Mouse (Mus musculus) kidney, postnatal 0 days (tissue): ENCODE results near the gene Naaa. TPM values are rescaled to one million over a fixed set of nuclear protein-coding genes. Genes with fewer than 3 reads are reported as not detected.
A peak's percentile ranks its signal among the peaks of the same experiment; 100 is the strongest.

Experiments
- ATAC-seq: fragments of 200-750 bp; cut with Nextera tagmentation; replicated peaks from 2 replicates; pipeline ENCODE4 v1.8.0; 2017; ENCODE audit warnings: low read depth, moderate number of reproducible peaks, moderate TSS enrichment, moderate library complexity; ENCODE audit not compliant: low FRiP score
- DNase-seq: peaks from one replicate; pipeline ENCODE4 v3.0.0-alpha.2; 2016; ENCODE audit warnings: low spot score
- H3K27ac ChIP-seq: fragments of 300-500 bp; sonication (generic); 2 replicates; pipeline ENCODE4 v1.5.1; 2014; ENCODE audit warnings: mild to moderate bottlenecking
- H3K27me3 ChIP-seq: fragments of 300-500 bp; sonication (generic); 2 replicates; pipeline ENCODE4 v1.6.1; 2014; ENCODE audit warnings: low read length, mixed read lengths; ENCODE audit not compliant: insufficient read depth
- H3K36me3 ChIP-seq: fragments of 300-500 bp; sonication (generic); 2 replicates; pipeline ENCODE4 v1.6.1; 2014; ENCODE audit warnings: low read length, mixed read lengths; ENCODE audit not compliant: insufficient read depth
- H3K4me1 ChIP-seq: fragments of 300-500 bp; sonication (generic); replicated peaks from 2 replicates; pipeline ENCODE4 v1.6.1; 2014; ENCODE audit warnings: antibody characterized with exemption, low read length, mixed read lengths; ENCODE audit not compliant: insufficient read depth
- H3K4me2 ChIP-seq: fragments of 300-500 bp; sonication (generic); 2 replicates; pipeline ENCODE4 v1.6.1; 2014; ENCODE audit warnings: mild to moderate bottlenecking, low read length, moderate library complexity, mixed read lengths
- H3K4me3 ChIP-seq: fragments of 300-500 bp; sonication (generic); replicated peaks from 2 replicates; pipeline ENCODE4 v1.5.1; 2014; ENCODE audit warnings: low read depth, low read length
- H3K9ac ChIP-seq: fragments of 300-500 bp; sonication (generic); 2 replicates; pipeline ENCODE4 v1.6.1; 2014; ENCODE audit warnings: low read depth, low read length
- H3K9me3 ChIP-seq: fragments of 300-500 bp; sonication (generic); replicated peaks from 2 replicates; pipeline ENCODE4 v1.6.1; 2016; ENCODE audit warnings: low read length, inconsistent platforms, mixed read lengths
- CTCF ChIP-seq: IDR thresholded peaks from 2 replicates; pipeline ENCODE4 v1.5.1; 2016; ENCODE audit warnings: antibody characterized with exemption, low read depth, mild to moderate bottlenecking, moderate library complexity
- WGBS: fragments of 180-500 bp; shearing (Covaris S2); extraction: QIAGEN DNeasy Blood & Tissue Kit; methylation state at CpG from one replicate; pipeline ENCODE4 v1.1.7; 2014; 5-methylcytosine and 5-hydroxymethylcytosine counted together
- polyA plus RNA-seq: library from polyadenylated mRNA; unstranded; fragments of >200 nt; fragmentation: Nextera tagmentation; extraction: Ambion mirVana; gene quantifications from 2 replicates; pipeline ENCODE4 v1.2.1, GENCODE M21; 2015

The Naaa gene
- polyA plus RNA-seq, 1 experiment from 2014 or later, result 19.4 TPM

- 0 out of 2 replicates have a peak overlapping the region, but pooled peaks have one; percentile 7 for H3K4me2 ChIP-seq
- H3K27ac ChIP-seq, result no peak overlapping the region
- no peaks in the 10 kb centered on the region for H3K9me3 ChIP-seq
- H3K27me3 ChIP-seq, result no peaks in the 10 kb centered on the region
- H3K4me3 ChIP-seq, result no peak overlapping the region
- TF ChIP-seq CTCF, result no peak
- ATAC-seq (no peak), DNase-seq (peak; percentile 27)
- no peaks in the 10 kb centered on the region for H3K36me3 ChIP-seq
- no peaks in the 10 kb centered on the region for H3K4me1 ChIP-seq
- WGBS, result 38% methylated on average over 5 of the region's 5 CpGs
- no peak overlapping the region for H3K9ac ChIP-seq
These were observed 42.9 kb downstream of the Naaa start for GRCm38 (mm10) chr5:92234939-92235557.

DNA sequence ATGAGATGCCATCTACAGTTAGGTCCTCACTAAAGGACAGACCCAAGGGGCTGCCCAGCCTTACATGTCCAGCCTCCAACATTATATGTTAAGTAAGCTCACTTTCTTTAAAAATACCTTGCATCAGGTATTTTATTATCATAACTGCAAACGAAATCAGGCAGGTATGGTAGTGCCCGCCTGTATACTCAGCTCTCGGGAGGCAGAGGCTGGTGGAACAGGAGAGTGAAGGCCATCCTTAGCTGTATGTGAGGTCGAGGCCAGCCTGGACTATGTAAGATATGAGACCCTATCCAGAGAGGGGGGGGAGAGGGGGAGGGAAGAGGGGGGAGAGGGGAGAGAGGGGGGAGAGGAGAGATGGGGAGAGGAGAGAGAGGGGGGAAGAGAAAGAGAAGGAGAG, 44.6 kb downstream of the Naaa start:
- H3K4me1 ChIP-seq, result no peaks in the 10 kb centered on the region
- H3K9ac ChIP-seq, result no peak overlapping the region
- no peak for TF ChIP-seq CTCF
- H3K4me2 ChIP-seq, result no peak overlapping the region
- no peak for ATAC-seq
- DNase-seq, result no peak
- no peak overlapping the region for H3K27ac ChIP-seq
- 91% methylated on average over 4 of the region's 4 CpGs for WGBS
- no peak overlapping the region for H3K4me3 ChIP-seq
- H3K9me3 ChIP-seq, result no peaks in the 10 kb centered on the region
- no peaks in the 10 kb centered on the region for H3K27me3 ChIP-seq
- no peaks in the 10 kb centered on the region for H3K36me3 ChIP-seq

DNA sequence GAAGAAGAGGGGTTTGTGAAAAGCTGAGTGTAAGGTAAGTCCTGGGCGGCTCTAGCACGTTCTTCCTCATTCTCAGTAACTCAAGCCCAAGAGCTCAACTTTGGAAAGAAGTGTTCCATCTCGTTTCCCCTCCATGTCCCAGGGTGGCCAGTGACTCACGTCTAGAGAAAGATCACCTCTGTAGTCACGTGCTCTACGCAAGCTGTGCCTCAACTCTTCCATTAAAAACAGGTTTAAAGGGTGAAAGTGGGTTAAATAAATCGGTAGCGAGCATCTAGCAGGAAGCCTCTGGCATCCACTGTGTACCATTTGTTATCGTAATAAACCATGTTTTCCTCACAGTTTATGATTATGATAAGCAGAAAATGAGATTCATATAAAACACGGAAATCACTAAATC, 46.1 kb downstream of the Naaa start:
- no peak for TF ChIP-seq CTCF
- H3K36me3 ChIP-seq, result no peaks in the 10 kb centered on the region
- DNase-seq, result no peak
- no peak overlapping the region for H3K9ac ChIP-seq
- no peak overlapping the region for H3K4me3 ChIP-seq
- H3K9me3 ChIP-seq, result no peaks in the 10 kb centered on the region
- H3K27ac ChIP-seq, result no peak overlapping the region
- no peaks in the 10 kb centered on the region for H3K27me3 ChIP-seq
- H3K4me2 ChIP-seq, result no peak overlapping the region
- WGBS, result 84% methylated on average over 10 of the region's 10 CpGs
- no peaks in the 10 kb centered on the region for H3K4me1 ChIP-seq
- ATAC-seq, result no peak

GRCm38 (mm10) chr5:92230306-92230705, 47.7 kb downstream of the Naaa start:
- WGBS, result 85% methylated on average over 11 of the region's 11 CpGs
- Histone ChIP-seq H3K36me3 (no peaks in the 10 kb centered on the region), H3K9me3 (no peaks in the 10 kb centered on the region), H3K27me3 (no peaks in the 10 kb centered on the region), H3K27ac (no peak overlapping the region), H3K4me3 (no peak overlapping the region), H3K4me1 (no peaks in the 10 kb centered on the region), H3K9ac (no peak overlapping the region), H3K4me2 (no peak overlapping the region)
- ATAC-seq, result no peak
- no peak for TF ChIP-seq CTCF
- DNase-seq, result no peak

DNA sequence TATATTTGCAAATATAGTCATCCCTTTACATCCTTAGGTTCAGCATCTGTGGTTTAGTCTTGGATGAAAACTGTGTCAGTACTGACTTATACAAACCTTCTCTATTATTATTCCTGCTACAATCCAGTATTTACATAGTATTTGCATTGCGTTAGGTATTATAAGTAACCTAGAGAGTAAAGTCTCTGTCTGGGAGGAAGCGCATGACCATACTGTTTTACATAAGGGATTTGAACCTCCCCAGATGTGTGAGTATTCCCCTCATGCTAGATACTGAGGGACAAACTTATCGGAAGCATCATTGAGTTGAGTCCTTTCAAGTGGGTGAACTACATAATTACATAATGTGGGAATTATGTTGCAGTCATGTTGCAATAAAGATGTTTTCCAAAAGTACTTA, 48.5 kb downstream of the Naaa start:
- TF ChIP-seq CTCF, result no peak
- Histone ChIP-seq H3K27ac (no peak overlapping the region), H3K36me3 (no peaks in the 10 kb centered on the region), H3K9me3 (no peaks in the 10 kb centered on the region), H3K4me1 (no peaks in the 10 kb centered on the region), H3K27me3 (no peaks in the 10 kb centered on the region), H3K4me3 (no peak overlapping the region), H3K4me2 (no peak overlapping the region), H3K9ac (no peak overlapping the region)
- ATAC-seq, result no peak
- DNase-seq, result no peak
- 94% methylated on average over 3 of the region's 3 CpGs for WGBS

DNA sequence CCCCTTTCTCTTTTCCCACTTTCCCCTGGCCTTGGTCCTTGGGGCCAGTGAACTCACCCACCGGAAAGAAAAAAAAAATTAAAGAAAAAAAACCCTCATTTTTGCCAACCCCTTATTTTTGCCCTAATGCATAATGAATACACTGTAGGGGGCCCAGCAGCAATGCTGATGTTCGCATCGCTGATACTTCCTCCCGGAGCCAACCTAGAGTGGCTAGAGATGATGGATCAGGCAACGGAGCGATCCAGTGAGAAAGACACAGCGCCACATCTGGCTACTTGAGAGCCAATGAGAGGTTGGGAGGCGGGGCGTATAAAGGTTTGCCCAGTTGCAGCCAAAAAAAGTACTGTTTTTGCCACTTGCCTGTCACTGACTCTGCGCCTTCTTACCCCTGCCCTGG, 49.2 kb downstream of the Naaa start:
- H3K36me3 ChIP-seq, result no peaks in the 10 kb centered on the region
- H3K4me2 ChIP-seq, result no peak overlapping the region
- ATAC-seq, result no peak
- no peaks in the 10 kb centered on the region for H3K27me3 ChIP-seq
- TF ChIP-seq CTCF, result no peak
- no peak overlapping the region for H3K27ac ChIP-seq
- no peak overlapping the region for H3K9ac ChIP-seq
- H3K4me1 ChIP-seq, result no peaks in the 10 kb centered on the region
- no peak for DNase-seq
- 59% methylated on average over 10 of the region's 10 CpGs for WGBS
- no peak overlapping the region for H3K4me3 ChIP-seq
- H3K9me3 ChIP-seq, result no peaks in the 10 kb centered on the region

DNA sequence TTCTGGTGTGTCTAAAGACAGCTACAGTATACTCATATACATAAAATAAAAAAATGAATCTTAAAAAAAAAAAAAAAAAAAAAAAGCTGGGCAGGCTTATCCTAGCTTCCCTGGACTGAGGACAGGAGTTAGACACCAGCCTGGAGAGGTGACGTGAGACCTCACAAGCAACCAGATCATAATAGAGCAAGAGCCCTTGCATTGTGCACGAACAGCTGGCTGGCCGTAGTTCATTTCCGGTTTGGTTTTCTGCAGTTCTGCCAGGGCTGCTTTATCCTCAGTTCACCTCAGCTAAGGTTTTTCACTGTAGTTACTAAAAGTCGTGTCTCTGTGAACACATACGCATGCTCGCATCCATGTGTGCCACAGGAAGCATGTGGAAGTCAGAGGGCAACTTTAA, 50.2 kb downstream of the Naaa start:
- Histone ChIP-seq H3K9me3 (no peaks in the 10 kb centered on the region), H3K4me3 (no peak overlapping the region), H3K4me1 (no peaks in the 10 kb centered on the region), H3K27ac (no peak overlapping the region), H3K27me3 (no peaks in the 10 kb centered on the region), H3K36me3 (no peaks in the 10 kb centered on the region), H3K9ac (no peak overlapping the region), H3K4me2 (no peak overlapping the region)
- no peak for DNase-seq
- no peak for ATAC-seq
- 82% methylated on average over 7 of the region's 7 CpGs for WGBS
- no peak for TF ChIP-seq CTCF
